Mouse (Mus musculus) heart, postnatal 10 days (tissue): Measurements from ENCODE around the gene Comtd1. TPM values are rescaled to one million over a fixed set of nuclear protein-coding genes. Genes with fewer than 3 reads are reported as not detected.

Source experiments
- DNase-seq, 2 experiments: peaks; one replicate each; pipeline ENCODE4 v3.0.0; 2021
- intact Hi-C: fragments of 180-260 bp; cut with DNase I; formaldehyde crosslinking; loops from one replicate; pipeline ENCODE4 v1.15.1; 2025
- total RNA-seq, 2 experiments: library from RNA; stranded (reverse); gene quantifications; 2 replicates each; pipeline ENCODE4 v1.2.3; 2021

The Comtd1 gene
- total RNA-seq, 2 experiments from 2014 or later, result 8.8 to 10.3 TPM

- intact Hi-C loops, result loop anchor here (10.0 kb wide), 1 partner anchor 717 kb away; no protein-coding TSS in a partner anchor
- no peak for DNase-seq
These were observed 6.8 kb downstream of the Comtd1 start for GRCm38 (mm10) chr14:21841819-21842592.

- DNase-seq, result no peak
These were observed 10.3 kb downstream of the Comtd1 start for GRCm38 (mm10) chr14:21838336-21839017.

GRCm38 (mm10) chr14:21831830-21832403 lies 16.9 kb downstream of the Comtd1 start:
- intact Hi-C loops, result loop anchor here (2.0 to 5.0 kb wide), 3 partner anchors 13 to 80 kb away; partner anchors contain the start of genes Dusp13 and Samd8
- DNase-seq, result peak in 1 of 2 experiments; percentile 40

More at GRCm38 (mm10) chr14:21838336-21839017, 10.3 kb downstream of the Comtd1 start:
- intact Hi-C loops, result no loop called here

GRCm38 (mm10) chr14:21830876-21831767 lies 17.7 kb downstream of the Comtd1 start:
- intact Hi-C loops, result loop anchor here (5.0 kb wide), 1 partner anchor 79 kb away; the partner anchor contains the start of genes Dusp13 and Samd8
- peak; percentile 98 for DNase-seq

GRCm38 (mm10) chr14:21825786-21826491 lies 22.8 kb downstream of the Comtd1 start:
- DNase-seq, result peak in 1 of 2 experiments; percentile 57
- intact Hi-C loops, result loop anchor here (10.0 kb wide), 1 partner anchor 321 kb away; no protein-coding TSS in a partner anchor

- DNase-seq, result no peak
- intact Hi-C loops, result loop anchor here (10.0 kb wide), 1 partner anchor 320 kb away; no protein-coding TSS in a partner anchor
These were observed 23.8 kb downstream of the Comtd1 start, which contains the start of gene Vdac2 for GRCm38 (mm10) chr14:21824938-21825337. Gene Vdac2 (plus strand): TSS chr14:21825238.

- intact Hi-C loops, result loop anchor here (10.0 kb wide), 1 partner anchor 319 kb away; no protein-coding TSS in a partner anchor
- DNase-seq, result peak; percentile 56 to 65
These were observed 24.9 kb downstream of the Comtd1 start for GRCm38 (mm10) chr14:21823897-21824296.

- peak; percentile 91 to 93 for DNase-seq
- intact Hi-C loops, result loop anchor here (10.0 kb wide), 1 partner anchor 318 kb away; no protein-coding TSS in a partner anchor
These were observed 25.9 kb downstream of the Comtd1 start for GRCm38 (mm10) chr14:21822795-21823374.

GRCm38 (mm10) chr14:21822307-21822706 lies 26.5 kb downstream of the Comtd1 start:
- intact Hi-C loops, result loop anchor here (10.0 kb wide), 1 partner anchor 318 kb away; no protein-coding TSS in a partner anchor
- no peak for DNase-seq

GRCm38 (mm10) chr14:21820880-21821505 lies 27.8 kb downstream of the Comtd1 start:
- intact Hi-C loops, result loop anchor here (10.0 kb wide), 1 partner anchor 316 kb away; no protein-coding TSS in a partner anchor

GRCm38 (mm10) chr14:21817453-21817852 lies 31.3 kb downstream of the Comtd1 start:
- DNase-seq, result no peak
- intact Hi-C loops, result no loop called here

More at GRCm38 (mm10) chr14:21820880-21821505, 27.8 kb downstream of the Comtd1 start:
- DNase-seq, result no peak

- intact Hi-C loops, result no loop called here
- DNase-seq, result no peak
These were observed 32.5 kb downstream of the Comtd1 start for GRCm38 (mm10) chr14:21816255-21816654.

GRCm38 (mm10) chr14:21814606-21815005 lies 34.2 kb downstream of the Comtd1 start:
- no peak for DNase-seq
- intact Hi-C loops, result loop anchor here (5.0 kb wide), 1 partner anchor 62 kb away; the partner anchor contains the start of genes Dusp13 and Samd8

- intact Hi-C loops, result loop anchor here (5.0 kb wide), 1 partner anchor 62 kb away; the partner anchor contains the start of genes Dusp13 and Samd8
These were observed 34.9 kb downstream of the Comtd1 start for GRCm38 (mm10) chr14:21813847-21814246.

GRCm38 (mm10) chr14:21813216-21813615 lies 35.6 kb downstream of the Comtd1 start:
- intact Hi-C loops, result loop anchor here (5.0 kb wide), 1 partner anchor 61 kb away; the partner anchor contains the start of genes Dusp13 and Samd8
- no peak for DNase-seq

More at GRCm38 (mm10) chr14:21813847-21814246, 34.9 kb downstream of the Comtd1 start:
- no peak for DNase-seq

- peak; percentile 74 to 82 for DNase-seq
- intact Hi-C loops, result loop anchor here (1.0 to 5.0 kb wide), 2 partner anchors 36 to 60 kb away; partner anchors contain the start of genes Comtd1, Dusp13 and Samd8
These were observed 36.1 kb downstream of the Comtd1 start for GRCm38 (mm10) chr14:21812590-21813162.
